Mouse (Mus musculus): Measurements from ENCODE around the gene Sertad4. TPM values are rescaled to one million over a fixed set of nuclear protein-coding genes. Genes with fewer than 3 reads are reported as not detected.

Gene Sertad4
- polyA plus RNA-seq (2014; fragmentation: Nextera tagmentation; extraction: Ambion mirVana), result 22.8 and 23.5 TPM in 2 replicates

- WGBS, result under 1% methylated on average over 73 of the region's 75 CpGs
- peak; percentile 85 for ATAC-seq (ENCODE audit: insufficient read depth)
- TF ChIP-seq CTCF (IDR thresholded peaks at IDR 0.05; ENCODE audit: low read depth), result no peak
These were observed at the start of gene Sertad4 for GRCm38 (mm10) chr1:192855474-192856230. Sertad4 (minus strand) TSS chr1:192855756.

GRCm38 (mm10) chr1:192901516-192901915, 46.0 kb upstream of the Sertad4 start:
- no peak overlapping the region for H3K4me3 ChIP-seq (ENCODE audit: low read depth, low read length)
- H3K4me1 ChIP-seq (ENCODE audit: insufficient read depth), result peaks cover 5% of the 10 kb centered on the region; the same call in 1 of the 2 replicates
- ATAC-seq (ENCODE audit: insufficient read depth), result no peak
- no peaks in the 10 kb centered on the region for H3K36me3 ChIP-seq (ENCODE audit: insufficient read depth)
- H3K27me3 ChIP-seq (ENCODE audit: insufficient read depth, low read length), result no peaks in the 10 kb centered on the region
- 42% methylated on average over 2 of the region's 2 CpGs for WGBS
- no peak for TF ChIP-seq CTCF (IDR thresholded peaks at IDR 0.05; ENCODE audit: low read depth)
- H3K27ac ChIP-seq (ENCODE audit: low read depth), result no peak overlapping the region
- H3K9ac ChIP-seq, result no peak overlapping the region
- no peaks in the 10 kb centered on the region for H3K9me3 ChIP-seq (ENCODE audit: low read depth, low read length)
- peak; percentile 51 for DNase-seq
- no peak overlapping the region for H3K4me2 ChIP-seq

More at GRCm38 (mm10) chr1:192855474-192856230, at the start of gene Sertad4:
- no peaks in the 10 kb centered on the region for H3K9me3 ChIP-seq (ENCODE audit: low read depth, low read length)
- no peaks in the 10 kb centered on the region for H3K36me3 ChIP-seq (ENCODE audit: insufficient read depth)
- H3K27ac ChIP-seq (ENCODE audit: low read depth), result peak within 1 kb of the TSS; percentile 98
- DNase-seq, result peak; percentile 90
- H3K4me2 ChIP-seq, result peak within 1 kb of the TSS; percentile 87
- H3K4me1 ChIP-seq (ENCODE audit: insufficient read depth), result peaks cover 29% of the 10 kb centered on the region
- peak within 1 kb of the TSS; percentile 91 for H3K9ac ChIP-seq
- peak within 1 kb of the TSS; percentile 87 for H3K4me3 ChIP-seq (ENCODE audit: low read depth, low read length)
- no peaks in the 10 kb centered on the region for H3K27me3 ChIP-seq (ENCODE audit: insufficient read depth, low read length)

- Histone ChIP-seq H3K36me3 (ENCODE audit: insufficient read depth) (no peaks in the 10 kb centered on the region), H3K9me3 (ENCODE audit: low read depth, low read length) (no peaks in the 10 kb centered on the region), H3K9ac (no peak overlapping the region), H3K4me1 (ENCODE audit: insufficient read depth) (peaks cover 5% of the 10 kb centered on the region; the same call in 1 of the 2 replicates), H3K4me3 (ENCODE audit: low read depth, low read length) (no peak overlapping the region), H3K27me3 (ENCODE audit: insufficient read depth, low read length) (no peaks in the 10 kb centered on the region), H3K4me2 (no peak overlapping the region), H3K27ac (ENCODE audit: low read depth) (0 out of 2 replicates have a peak overlapping the region, but pooled peaks have one; percentile 13)
- ATAC-seq (ENCODE audit: insufficient read depth), result peak; percentile 42; the same call in 1 of the 2 replicates
- WGBS, result 26% methylated on average over 3 of the region's 3 CpGs
- TF ChIP-seq CTCF (IDR thresholded peaks at IDR 0.05; ENCODE audit: low read depth), result no peak
- DNase-seq, result peak; percentile 49
These were observed 45.4 kb upstream of the Sertad4 start for GRCm38 (mm10) chr1:192900913-192901312.

- H3K4me3 ChIP-seq (ENCODE audit: low read depth, low read length), result no peak overlapping the region
- peaks cover 5% of the 10 kb centered on the region; the same call in 1 of the 2 replicates for H3K4me1 ChIP-seq (ENCODE audit: insufficient read depth)
- no peak for ATAC-seq (ENCODE audit: insufficient read depth)
- TF ChIP-seq CTCF (IDR thresholded peaks at IDR 0.05; ENCODE audit: low read depth), result no peak
- no peak for DNase-seq
- no peak overlapping the region for H3K9ac ChIP-seq
- no peaks in the 10 kb centered on the region for H3K36me3 ChIP-seq (ENCODE audit: insufficient read depth)
- no peak overlapping the region for H3K27ac ChIP-seq (ENCODE audit: low read depth)
- H3K9me3 ChIP-seq (ENCODE audit: low read depth, low read length), result no peaks in the 10 kb centered on the region
- H3K4me2 ChIP-seq, result no peak overlapping the region
- no peaks in the 10 kb centered on the region for H3K27me3 ChIP-seq (ENCODE audit: insufficient read depth, low read length)
- WGBS, result 50% methylated on average over 2 of the region's 2 CpGs
These were observed 43.2 kb upstream of the Sertad4 start for GRCm38 (mm10) chr1:192898742-192899141.

GRCm38 (mm10) chr1:192897218-192897617, 41.7 kb upstream of the Sertad4 start:
- peak; percentile 30 for TF ChIP-seq CTCF (IDR thresholded peaks at IDR 0.05; ENCODE audit: low read depth)
- Histone ChIP-seq H3K9ac (no peak overlapping the region), H3K27me3 (ENCODE audit: insufficient read depth, low read length) (no peaks in the 10 kb centered on the region), H3K27ac (ENCODE audit: low read depth) (no peak overlapping the region), H3K4me2 (no peak overlapping the region), H3K4me3 (ENCODE audit: low read depth, low read length) (no peak overlapping the region), H3K36me3 (ENCODE audit: insufficient read depth) (no peaks in the 10 kb centered on the region), H3K9me3 (ENCODE audit: low read depth, low read length) (no peaks in the 10 kb centered on the region), H3K4me1 (ENCODE audit: insufficient read depth) (peaks cover 5% of the 10 kb centered on the region; the same call in 1 of the 2 replicates)
- ATAC-seq (ENCODE audit: insufficient read depth) (0 out of 2 replicates have a peak, but pooled peaks have one; percentile 65), DNase-seq (peak; percentile 63)
- 52% methylated on average over 10 of the region's 10 CpGs for WGBS

- peaks cover 5% of the 10 kb centered on the region; the same call in 1 of the 2 replicates for H3K4me1 ChIP-seq (ENCODE audit: insufficient read depth)
- H3K4me2 ChIP-seq, result no peak overlapping the region
- no peaks in the 10 kb centered on the region for H3K36me3 ChIP-seq (ENCODE audit: insufficient read depth)
- DNase-seq (no peak), ATAC-seq (ENCODE audit: insufficient read depth) (no peak)
- TF ChIP-seq CTCF (IDR thresholded peaks at IDR 0.05; ENCODE audit: low read depth), result no peak
- H3K27me3 ChIP-seq (ENCODE audit: insufficient read depth, low read length), result no peaks in the 10 kb centered on the region
- 88% methylated on average over 3 of the region's 3 CpGs for WGBS
- H3K9me3 ChIP-seq (ENCODE audit: low read depth, low read length), result no peaks in the 10 kb centered on the region
- no peak overlapping the region for H3K9ac ChIP-seq
- H3K4me3 ChIP-seq (ENCODE audit: low read depth, low read length), result no peak overlapping the region
- H3K27ac ChIP-seq (ENCODE audit: low read depth), result no peak overlapping the region
These were observed 40.5 kb upstream of the Sertad4 start for GRCm38 (mm10) chr1:192896076-192896475.

GRCm38 (mm10) chr1:192890716-192891115, 35.2 kb upstream of the Sertad4 start:
- DNase-seq, result peak; percentile 35

More at GRCm38 (mm10) chr1:192890716-192891115, 35.2 kb upstream of the Sertad4 start:
- no peak overlapping the region for H3K27ac ChIP-seq (ENCODE audit: low read depth)
- 59% methylated on average over 3 of the region's 3 CpGs for WGBS
- H3K4me2 ChIP-seq, result no peak overlapping the region
- H3K4me1 ChIP-seq (ENCODE audit: insufficient read depth), result no peaks in the 10 kb centered on the region
- TF ChIP-seq CTCF (IDR thresholded peaks at IDR 0.05; ENCODE audit: low read depth), result no peak
- H3K9me3 ChIP-seq (ENCODE audit: low read depth, low read length), result no peaks in the 10 kb centered on the region
- ATAC-seq (ENCODE audit: insufficient read depth), result no peak; the same call in 1 of the 2 replicates
- H3K27me3 ChIP-seq (ENCODE audit: insufficient read depth, low read length), result no peaks in the 10 kb centered on the region
- no peak overlapping the region for H3K4me3 ChIP-seq (ENCODE audit: low read depth, low read length)
- H3K9ac ChIP-seq, result no peak overlapping the region
- no peaks in the 10 kb centered on the region for H3K36me3 ChIP-seq (ENCODE audit: insufficient read depth)

Measured in lung, embryonic 14.5 days (tissue).